In genomic region chr19:24501525-24501924, GRCm38 (mm10) we compare ENCODE assay signal across 16 mouse cellular contexts.
"Had no signal": no experiment of that assay in that cellular context is flagged by ENCODE, and none has a peak within 500 bp of the region (broad histone marks: within the 10 kb centered on the region; RNA-seq: fewer than 3 reads in every experiment).

No protein-coding gene starts in this region.

- ATAC-seq: intestine, embryonic 16.5 days; liver, embryonic 12.5 days; midbrain, embryonic 13.5 days had no signal

- H3K9ac ChIP-seq: limb, embryonic 13.5 days; liver, embryonic 12.5 days; liver, embryonic 15.5 days; lung, embryonic 15.5 days; midbrain, embryonic 13.5 days had no signal

- H3K9me3 ChIP-seq: limb, embryonic 10.5 days; limb, embryonic 13.5 days; liver, embryonic 12.5 days; liver, embryonic 15.5 days; lung, embryonic 15.5 days; midbrain, embryonic 13.5 days had no signal

- H3K4me1 ChIP-seq: limb, embryonic 10.5 days; limb, embryonic 13.5 days; lung, embryonic 15.5 days; midbrain, embryonic 13.5 days had no signal

- H3K27me3 ChIP-seq: limb, embryonic 13.5 days; liver, embryonic 12.5 days; liver, embryonic 15.5 days; lung, embryonic 15.5 days; midbrain, embryonic 13.5 days had no signal

- H3K4me3 ChIP-seq: limb, embryonic 10.5 days; limb, embryonic 13.5 days; liver, embryonic 12.5 days; liver, embryonic 15.5 days; lung, embryonic 15.5 days; midbrain, embryonic 13.5 days had no signal

- DNase-seq: kidney, adult 18-20 months; kidney, postnatal 10 days; kidney, postnatal 4 days; layer of hippocampus, adult 9-11 months; liver; lung, adult 18-20 months; lung, postnatal 14 days; thymus, adult 2 months had no signal

- H3K36me3 ChIP-seq: limb, embryonic 10.5 days; limb, embryonic 13.5 days; liver, embryonic 12.5 days; liver, embryonic 15.5 days; lung, embryonic 15.5 days; midbrain, embryonic 13.5 days had no signal

- H3K4me2 ChIP-seq: limb, embryonic 13.5 days; liver, embryonic 12.5 days; liver, embryonic 15.5 days; lung, embryonic 15.5 days; midbrain, embryonic 13.5 days had no signal

- H3K27ac ChIP-seq: limb, embryonic 10.5 days; limb, embryonic 13.5 days; liver, embryonic 12.5 days; liver, embryonic 15.5 days; lung, embryonic 15.5 days; macrophage; midbrain, embryonic 13.5 days had no signal
